Mouse (Mus musculus): ENCODE measurements around the gene A1cf.

DNA sequence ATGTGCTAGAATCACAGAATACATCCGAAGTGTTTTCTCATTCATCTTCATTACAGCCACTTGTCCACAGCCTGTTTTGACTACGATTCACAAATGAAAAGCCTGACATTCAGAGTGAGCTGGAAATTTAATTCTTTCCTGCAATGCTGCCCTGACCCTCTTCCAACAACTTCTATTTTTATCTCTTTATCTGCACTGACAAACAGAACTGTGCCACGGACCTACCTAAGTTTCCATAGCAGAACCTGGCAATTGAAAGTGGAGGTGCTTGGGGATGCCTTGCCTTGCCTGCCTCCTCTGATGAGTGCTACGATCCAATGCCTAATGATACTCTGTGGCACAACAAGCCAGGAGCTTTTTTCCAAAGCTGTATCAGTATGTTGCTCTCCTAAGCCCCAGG, 21.4 kb downstream of the A1cf start:
- TF ChIP-seq POLR2A (IDR thresholded peaks at IDR 0.05; ENCODE audit: insufficient read length, low read depth) (no peak), REST (IDR thresholded peaks at IDR 0.05; ENCODE audit: insufficient read depth, insufficient read length) (no peak), POLR2AphosphoS2 (IDR thresholded peaks at IDR 0.05; ENCODE audit: insufficient read length, low read depth) (no peak), MYOD1 (IDR thresholded peaks at IDR 0.05; ENCODE audit: control insufficient read depth in 1 of 3, insufficient read length in 2 of 3, low read depth in 2 of 3) (no peak), TCF12 (IDR thresholded peaks at IDR 0.05; ENCODE audit: insufficient read depth, poor library complexity, severe bottlenecking) (no peak), USF1 (IDR thresholded peaks at IDR 0.05; ENCODE audit: low read depth) (no peak), SRF (IDR thresholded peaks at IDR 0.05; ENCODE audit: control insufficient read depth, insufficient read length, low read depth) (no peak), MAX (IDR thresholded peaks at IDR 0.05; ENCODE audit: low read depth) (no peak), E2F4 (IDR thresholded peaks at IDR 0.05; ENCODE audit: insufficient read depth) (no peak), MYOG (IDR thresholded peaks at IDR 0.05; ENCODE audit: control insufficient read depth in 1 of 3, insufficient read depth in 1 of 3, insufficient read length in 2 of 3, low read depth in 2 of 3) (no peak)
